Comparison of ENCODE assay signal across 12 mouse cellular contexts in the genomic region with DNA sequence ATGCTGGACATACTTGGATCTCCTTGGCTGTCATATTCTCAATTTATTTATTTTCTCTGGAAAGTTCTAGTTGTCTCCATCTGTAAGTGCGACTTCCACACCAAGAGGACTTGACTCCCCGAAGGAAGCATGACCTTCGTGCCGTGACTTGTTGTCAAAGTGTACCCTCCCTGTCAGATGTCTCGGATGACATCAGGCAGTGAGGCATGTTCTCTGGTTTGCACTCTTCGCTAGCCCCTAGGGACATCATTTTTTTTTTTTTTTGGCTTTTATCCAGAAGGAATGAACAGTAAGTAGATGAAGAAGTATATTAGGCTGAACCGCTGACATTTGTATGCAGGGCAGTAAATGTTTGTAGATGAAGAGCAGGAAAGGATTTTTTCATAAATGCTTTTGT.
DNase-seq lines count a peak whose midpoint lies in the region; ATAC-seq and TF ChIP-seq lines count a peak whose summit lies in the region.
"Had no signal": no experiment of that assay in that cellular context is flagged by ENCODE, and none has a peak within 500 bp of the region (broad histone marks: within the 10 kb centered on the region; RNA-seq: fewer than 3 reads in every experiment).

No protein-coding gene starts in this region.

- peak; percentile 70 for DNase-seq in gastrocnemius, adult 18-20 months (ENCODE audit: low spot score)
- no peak for DNase-seq in gastrocnemius, postnatal 4 days (ENCODE audit: low spot score in 2 of 2)
- no peak for DNase-seq in midbrain, embryonic 14.5 days
- no peak for DNase-seq in layer of hippocampus, adult 11-12 months (ENCODE audit: low spot score)
- DNase-seq: cerebellum, adult 9-11 months had no signal

- no peaks in the 10 kb centered on the region for H3K36me3 ChIP-seq in embryonic facial prominence, embryonic 13.5 days
- no peaks in the 10 kb centered on the region for H3K36me3 ChIP-seq in kidney, embryonic 16.5 days (ENCODE audit: insufficient read depth, low read length)
- H3K36me3 ChIP-seq in myocyte (ENCODE audit: control insufficient read depth, insufficient read depth), result no peaks in the 10 kb centered on the region
- H3K36me3 ChIP-seq in midbrain, embryonic 14.5 days (ENCODE audit: control insufficient read depth, insufficient read depth, low read length), result no peaks in the 10 kb centered on the region
- H3K36me3 ChIP-seq: forebrain, embryonic 15.5 days had no signal

- H3K79me2 ChIP-seq in myocyte (ENCODE audit: control insufficient read depth, insufficient read depth), result no peaks in the 10 kb centered on the region

- no peak overlapping the region for H3K9ac ChIP-seq in embryonic facial prominence, embryonic 13.5 days
- no peak overlapping the region for H3K9ac ChIP-seq in kidney, embryonic 16.5 days (replicated peaks; ENCODE audit: low read length)
- H3K9ac ChIP-seq in midbrain, embryonic 14.5 days (replicated peaks; ENCODE audit: low read length), result no peak overlapping the region
- H3K9ac ChIP-seq: forebrain, embryonic 15.5 days had no signal

- WGBS in embryonic facial prominence, embryonic 13.5 days, result 22% methylated on average over 7 of the region's 7 CpGs
- 20% methylated on average over 7 of the region's 7 CpGs for WGBS in kidney, embryonic 16.5 days
- 65% methylated on average over 7 of the region's 7 CpGs for WGBS in midbrain, embryonic 14.5 days

- H3K4me1 ChIP-seq in embryonic facial prominence, embryonic 13.5 days, result peaks cover 52% of the 10 kb centered on the region
- H3K4me1 ChIP-seq in kidney, embryonic 16.5 days (ENCODE audit: insufficient read depth, low read length), result peaks cover 48% of the 10 kb centered on the region
- peaks cover 7% of the 10 kb centered on the region for H3K4me1 ChIP-seq in midbrain, embryonic 14.5 days (ENCODE audit: control insufficient read depth, insufficient read depth, low read length)

- peak overlapping the region; percentile 27 for H3K4me2 ChIP-seq in embryonic facial prominence, embryonic 13.5 days
- H3K4me2 ChIP-seq in kidney, embryonic 16.5 days (replicated peaks; ENCODE audit: low read depth, low read length), result no peak overlapping the region
- H3K4me2 ChIP-seq in myocyte (ENCODE audit: low read depth), result peak overlapping the region; percentile 64
- H3K4me2 ChIP-seq in midbrain, embryonic 14.5 days (ENCODE audit: low read length), result no peak overlapping the region
- H3K4me2 ChIP-seq: forebrain, embryonic 15.5 days; liver, embryonic 11.5 days had no signal

- H3K9me3 ChIP-seq in embryonic facial prominence, embryonic 13.5 days, result no peaks in the 10 kb centered on the region
- H3K9me3 ChIP-seq in kidney, embryonic 16.5 days (ENCODE audit: low read length), result no peaks in the 10 kb centered on the region
- no peaks in the 10 kb centered on the region for H3K9me3 ChIP-seq in midbrain, embryonic 14.5 days (ENCODE audit: control insufficient read depth, low read length)
- H3K9me3 ChIP-seq: forebrain, embryonic 15.5 days had no signal

- H3K27me3 ChIP-seq in embryonic facial prominence, embryonic 13.5 days, result 0 out of 2 replicates have a peak, but pooled peaks cover 2% of the 10 kb centered on the region
- no peaks in the 10 kb centered on the region for H3K27me3 ChIP-seq in kidney, embryonic 16.5 days (ENCODE audit: insufficient read depth, low read length)
- no peaks in the 10 kb centered on the region for H3K27me3 ChIP-seq in myocyte (ENCODE audit: control insufficient read depth, insufficient read depth, insufficient read length)
- no peaks in the 10 kb centered on the region for H3K27me3 ChIP-seq in midbrain, embryonic 14.5 days (ENCODE audit: control insufficient read depth, insufficient read depth, low read length)

- ATAC-seq in embryonic facial prominence, embryonic 13.5 days (ENCODE audit: insufficient number of reproducible peaks, insufficient read depth, low FRiP score, low TSS enrichment, low read depth), result no peak
- ATAC-seq in kidney, embryonic 16.5 days (ENCODE audit: low FRiP score, low TSS enrichment), result peak; percentile 7; the same call in 1 of the 2 replicates
- ATAC-seq in midbrain, embryonic 14.5 days (ENCODE audit: low FRiP score, low TSS enrichment), result no peak
- ATAC-seq in CD4-positive, CD25-positive, alpha-beta regulatory T cell, adult 4 months, result no peak
- ATAC-seq: activated CD4-positive, CD25-positive, alpha-beta regulatory T cell, adult 4 months; forebrain, embryonic 15.5 days had no signal

- no peak for TF ChIP-seq POLR2A in myocyte (IDR thresholded peaks at IDR 0.05; ENCODE audit: insufficient read length, low read depth)

- peak overlapping the region; percentile 71; the same call in 1 of the 2 replicates for H3K27ac ChIP-seq in embryonic facial prominence, embryonic 13.5 days
- H3K27ac ChIP-seq in kidney, embryonic 16.5 days (ENCODE audit: low read length), result peak overlapping the region; percentile 90
- H3K27ac ChIP-seq in midbrain, embryonic 14.5 days (replicated peaks; ENCODE audit: low read depth, low read length), result no peak overlapping the region
- H3K27ac ChIP-seq: forebrain, embryonic 15.5 days had no signal

- H3ac ChIP-seq in myocyte (ENCODE audit: control insufficient read depth, insufficient read length), result no peak overlapping the region

- no peak overlapping the region for H3K4me3 ChIP-seq in embryonic facial prominence, embryonic 13.5 days
- no peak overlapping the region for H3K4me3 ChIP-seq in kidney, embryonic 16.5 days (ENCODE audit: low read length)
- no peak overlapping the region for H3K4me3 ChIP-seq in myocyte
- H3K4me3 ChIP-seq in midbrain, embryonic 14.5 days (replicated peaks; ENCODE audit: low read depth, low read length), result no peak overlapping the region
- H3K4me3 ChIP-seq: forebrain, embryonic 15.5 days had no signal

TF ChIP-seq in myocyte, 11 proteins besides CTCF, POLR2A, EP300 and RAD21:
- TF ChIP-seq MYOG (IDR thresholded peaks at IDR 0.05; ENCODE audit: control insufficient read depth in 1 of 3, insufficient read depth in 1 of 3, insufficient read length in 2 of 3, low read depth in 2 of 3) (no peak), MAX (IDR thresholded peaks at IDR 0.05; ENCODE audit: low read depth) (no peak), E2F4 (IDR thresholded peaks at IDR 0.05; ENCODE audit: insufficient read depth) (no peak), SRF (IDR thresholded peaks at IDR 0.05; ENCODE audit: control insufficient read depth, insufficient read length, low read depth) (no peak), TCF3 (IDR thresholded peaks at IDR 0.05; ENCODE audit: insufficient read length, low read depth) (no peak), CEBPB (IDR thresholded peaks at IDR 0.05; ENCODE audit: insufficient read depth, poor library complexity, severe bottlenecking) (no peak), USF1 (IDR thresholded peaks at IDR 0.05; ENCODE audit: low read depth) (no peak), POLR2AphosphoS2 (IDR thresholded peaks at IDR 0.05; ENCODE audit: insufficient read length, low read depth) (no peak), TCF12 (IDR thresholded peaks at IDR 0.05; ENCODE audit: insufficient read depth, poor library complexity, severe bottlenecking) (no peak), REST (IDR thresholded peaks at IDR 0.05; ENCODE audit: insufficient read depth, insufficient read length) (no peak), MYOD1 (IDR thresholded peaks at IDR 0.05; ENCODE audit: control insufficient read depth in 1 of 3, insufficient read length in 2 of 3, low read depth in 2 of 3) (no peak)
TF ChIP-seq in myocyte: peak in this region for 0.

Comparison
In these comparisons a context has a peak if more than half of its experiments do, and no peak if none do; other contexts are left out.
1. H3K4me2 ChIP-seq: peak in embryonic facial prominence, embryonic 13.5 days (single experiment) and myocyte (single experiment); none in kidney, embryonic 16.5 days (single experiment) and midbrain, embryonic 14.5 days (single experiment).